Mouse (Mus musculus): ENCODE results near the gene Gm10570. TPM values are rescaled to one million over a fixed set of nuclear protein-coding genes. Genes with fewer than 3 reads are reported as not detected.

Gene Gm10570
- not detected for total RNA-seq (2021)
- long read RNA-seq, experiment 1: 0 reads
- long read RNA-seq, experiment 2: 0 reads

- DNase-seq: peak; percentile 79 to 84
Observed at GRCm38 (mm10) chr4:130308231-130309081, at the start of gene Gm10570, which contains the start of gene Fabp3. Gm10570 (minus strand) TSS chr4:130308674. Fabp3 (plus strand) TSS chr4:130308595.

GRCm38 (mm10) chr4:130357946-130358345 lies 49.5 kb upstream of the Gm10570 start:
- no peak for DNase-seq

GRCm38 (mm10) chr4:130352588-130352987 lies 44.1 kb upstream of the Gm10570 start:
- no peak for DNase-seq

- no peak for DNase-seq
Observed at GRCm38 (mm10) chr4:130350690-130351422, 42.4 kb upstream of the Gm10570 start.

GRCm38 (mm10) chr4:130349666-130350065 lies 41.2 kb upstream of the Gm10570 start:
- no peak for DNase-seq

GRCm38 (mm10) chr4:130341691-130342090 lies 33.2 kb upstream of the Gm10570 start:
- DNase-seq: peak; percentile 50 to 73

GRCm38 (mm10) chr4:130335867-130336266 lies 27.4 kb upstream of the Gm10570 start:
- no peak for DNase-seq

- DNase-seq: peak in 1 of 2 experiments; percentile 10
Observed at GRCm38 (mm10) chr4:130327366-130327765, 18.9 kb upstream of the Gm10570 start.

GRCm38 (mm10) chr4:130325446-130325845 lies 17.0 kb upstream of the Gm10570 start:
- no peak for DNase-seq

- peak; percentile 74 to 80 for DNase-seq
Observed at GRCm38 (mm10) chr4:130323607-130324006, 15.1 kb upstream of the Gm10570 start.

GRCm38 (mm10) chr4:130323165-130323564 lies 14.7 kb upstream of the Gm10570 start:
- no peak for DNase-seq

- no peak for DNase-seq
Observed at GRCm38 (mm10) chr4:130322567-130322966, 14.1 kb upstream of the Gm10570 start.

GRCm38 (mm10) chr4:130321640-130322039 lies 13.2 kb upstream of the Gm10570 start:
- DNase-seq: no peak

GRCm38 (mm10) chr4:130319564-130319963 lies 11.1 kb upstream of the Gm10570 start:
- no peak for DNase-seq

GRCm38 (mm10) chr4:130318122-130318521 lies 9.6 kb upstream of the Gm10570 start:
- DNase-seq: no peak

- DNase-seq: no peak
Observed at GRCm38 (mm10) chr4:130316691-130317090, 8.2 kb upstream of the Gm10570 start.

- peak in 1 of 2 experiments; percentile 47 for DNase-seq
Observed at GRCm38 (mm10) chr4:130315771-130316527, 7.5 kb upstream of the Gm10570 start.

GRCm38 (mm10) chr4:130313552-130313951 lies 5.1 kb upstream of the Gm10570 start:
- DNase-seq: no peak

- peak; percentile 64 to 79 for DNase-seq
Observed at GRCm38 (mm10) chr4:130312526-130312925, 4.1 kb upstream of the Gm10570 start.

- DNase-seq: no peak
Observed at GRCm38 (mm10) chr4:130309254-130309653, 780 bp upstream of the Gm10570 start.

- DNase-seq: peak; percentile 77 to 85
Observed at GRCm38 (mm10) chr4:130307851-130308230, 633 bp downstream of the Gm10570 start.

All from heart, adult 18-20 months (tissue).